Mouse (Mus musculus) heart, postnatal 25 days (tissue): ENCODE measurements around the gene Olfr681. TPM values are rescaled to one million over a fixed set of nuclear protein-coding genes. Genes with fewer than 3 reads are reported as not detected.
"Not testable (repeated sequence)": the region's sequence is repeated elsewhere in the genome, so short reads cannot be mapped to it uniquely, and the experiment has no call there.

Experiments
- DNase-seq: peaks from one replicate; pipeline ENCODE4 v3.0.0; 2022; ENCODE audit warnings: low spot score
- intact Hi-C: fragments of 180-260 bp; cut with DNase I; formaldehyde crosslinking; loops from one replicate; pipeline ENCODE4 v1.15.1; 2025
- total RNA-seq, 2 experiments: library from RNA; stranded (reverse); gene quantifications; 2 replicates each; pipeline ENCODE4 v1.2.3; 2021

The Olfr681 gene
- total RNA-seq: not detected

GRCm38 (mm10) chr7:105116536-105116935, at the start of gene Olfr681:
Gene Olfr681, plus strand, starts transcription at chr7:105116836.
- intact Hi-C loops: no loop called here
- no peak for DNase-seq

GRCm38 (mm10) chr7:105080905-105081304, 35.7 kb upstream of the Olfr681 start, which contains the start of gene Olfr679:
Gene Olfr679, plus strand, starts transcription at chr7:105081205.
- DNase-seq: no peak
- intact Hi-C loops: no loop called here

GRCm38 (mm10) chr7:105092717-105093116, 23.9 kb upstream of the Olfr681 start, which contains the start of gene Olfr680-ps1:
Gene Olfr680-ps1, minus strand, starts transcription at chr7:105092817.
- DNase-seq, intact Hi-C loops: not testable (repeated sequence)

GRCm38 (mm10) chr7:105141275-105141674, 24.6 kb downstream of the Olfr681 start:
- intact Hi-C loops: no loop called here
- no peak for DNase-seq

GRCm38 (mm10) chr7:105146912-105147311, 30.3 kb downstream of the Olfr681 start, which contains the start of gene Olfr683:
Gene Olfr683, minus strand, starts transcription at chr7:105147012.
- intact Hi-C loops: no loop called here

GRCm38 (mm10) chr7:105163553-105163952, 46.9 kb downstream of the Olfr681 start, which contains the start of gene Olfr684:
Gene Olfr684, minus strand, starts transcription at chr7:105163653.
- intact Hi-C loops: no loop called here
- no peak for DNase-seq

More at GRCm38 (mm10) chr7:105146912-105147311, 30.3 kb downstream of the Olfr681 start, which contains the start of gene Olfr683:
- no peak for DNase-seq

- DNase-seq: no peak
- intact Hi-C loops: loop anchor here (2.0 to 10.0 kb wide), 3 partner anchors 154 to 344 kb away; partner anchors contain the start of genes Cnga4 and Fam160a2
These were observed 54.1 kb downstream of the Olfr681 start for GRCm38 (mm10) chr7:105170773-105171172.

Other genes starting within 250 kb of the Olfr681 start
- not detected for gene Olfr665, start 238.8 kb upstream of the Olfr681 start, total RNA-seq
- not detected for gene Olfr666, start 220.9 kb upstream of the Olfr681 start, total RNA-seq
- not detected for gene Olfr667, start 195.4 kb upstream of the Olfr681 start, total RNA-seq
- gene Olfr668, start 188.8 kb upstream of the Olfr681 start, total RNA-seq: not detected
- gene Olfr669, start 182.6 kb upstream of the Olfr681 start, total RNA-seq: not detected
- gene Olfr670, start 154.2 kb upstream of the Olfr681 start, total RNA-seq: not detected
- not detected for gene Olfr671, start 137.7 kb upstream of the Olfr681 start, total RNA-seq
- gene Olfr672, start 114.8 kb upstream of the Olfr681 start, total RNA-seq: not detected
- not detected for gene Olfr675, start 88.4 kb upstream of the Olfr681 start, total RNA-seq
- not detected for gene Olfr676, start 84.1 kb upstream of the Olfr681 start, total RNA-seq
- not detected for gene Olfr677, start 65.5 kb upstream of the Olfr681 start, total RNA-seq
- gene Olfr678, start 52.4 kb upstream of the Olfr681 start, total RNA-seq: not detected
- not detected for gene Olfr679, start 35.6 kb upstream of the Olfr681 start, total RNA-seq
- gene Olfr680-ps1, start 24.0 kb upstream of the Olfr681 start, total RNA-seq: not detected
- not detected for gene Olfr683, start 30.2 kb downstream of the Olfr681 start, total RNA-seq
- not detected for gene Olfr684, start 46.8 kb downstream of the Olfr681 start, total RNA-seq
- not detected for gene Olfr685, start 69.2 kb downstream of the Olfr681 start, total RNA-seq
- gene Olfr686, start 90.6 kb downstream of the Olfr681 start, total RNA-seq: not detected
- not detected for gene Olfr688, start 171.3 kb downstream of the Olfr681 start, total RNA-seq
- not detected for gene Olfr689, start 194.3 kb downstream of the Olfr681 start, total RNA-seq
- not detected for gene Olfr690, start 217.3 kb downstream of the Olfr681 start, total RNA-seq
- gene Olfr691, start 225.4 kb downstream of the Olfr681 start, total RNA-seq: not detected